Mouse (Mus musculus): ENCODE data around the gene Ptch2.

Ptch2 gene

GRCm38 (mm10) chr4:117095551-117096452 lies at the start of gene Ptch2:
Gene Ptch2 (plus strand): TSS chr4:117096075.
- peak; percentile 63 for DNase-seq

GRCm38 (mm10) chr4:117048836-117049235 lies 47.0 kb upstream of the Ptch2 start:
- DNase-seq: peak; percentile 57

- peak; percentile 15 for DNase-seq
These were observed 46.4 kb upstream of the Ptch2 start for GRCm38 (mm10) chr4:117049485-117049884.

- DNase-seq: no peak
These were observed 43.2 kb upstream of the Ptch2 start for GRCm38 (mm10) chr4:117052626-117053025.

GRCm38 (mm10) chr4:117053956-117054355 lies 41.9 kb upstream of the Ptch2 start:
- DNase-seq: no peak

DNA sequence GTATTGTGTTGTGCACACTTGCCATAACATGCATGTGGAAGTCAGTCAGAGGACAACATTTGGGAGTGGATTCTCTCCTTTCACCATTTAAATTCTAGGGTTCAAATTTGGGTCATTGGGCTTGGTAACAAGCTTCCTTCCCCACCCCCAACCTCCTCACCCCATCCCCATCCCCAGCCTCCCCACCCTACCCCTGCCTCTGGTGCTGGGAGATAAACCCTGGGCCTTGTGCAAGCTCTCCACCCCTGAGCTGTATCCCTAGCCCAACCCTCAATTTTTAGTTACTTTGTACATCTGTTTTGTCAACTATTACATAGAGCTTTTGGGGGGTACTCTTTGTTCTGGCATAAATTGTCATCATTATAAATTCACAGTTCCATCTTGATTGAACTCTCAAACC lies 39.8 kb upstream of the Ptch2 start:
- no peak for DNase-seq

GRCm38 (mm10) chr4:117056514-117056913 lies 39.4 kb upstream of the Ptch2 start:
- no peak for DNase-seq

GRCm38 (mm10) chr4:117058512-117058911 lies 37.4 kb upstream of the Ptch2 start:
- no peak for DNase-seq

DNA sequence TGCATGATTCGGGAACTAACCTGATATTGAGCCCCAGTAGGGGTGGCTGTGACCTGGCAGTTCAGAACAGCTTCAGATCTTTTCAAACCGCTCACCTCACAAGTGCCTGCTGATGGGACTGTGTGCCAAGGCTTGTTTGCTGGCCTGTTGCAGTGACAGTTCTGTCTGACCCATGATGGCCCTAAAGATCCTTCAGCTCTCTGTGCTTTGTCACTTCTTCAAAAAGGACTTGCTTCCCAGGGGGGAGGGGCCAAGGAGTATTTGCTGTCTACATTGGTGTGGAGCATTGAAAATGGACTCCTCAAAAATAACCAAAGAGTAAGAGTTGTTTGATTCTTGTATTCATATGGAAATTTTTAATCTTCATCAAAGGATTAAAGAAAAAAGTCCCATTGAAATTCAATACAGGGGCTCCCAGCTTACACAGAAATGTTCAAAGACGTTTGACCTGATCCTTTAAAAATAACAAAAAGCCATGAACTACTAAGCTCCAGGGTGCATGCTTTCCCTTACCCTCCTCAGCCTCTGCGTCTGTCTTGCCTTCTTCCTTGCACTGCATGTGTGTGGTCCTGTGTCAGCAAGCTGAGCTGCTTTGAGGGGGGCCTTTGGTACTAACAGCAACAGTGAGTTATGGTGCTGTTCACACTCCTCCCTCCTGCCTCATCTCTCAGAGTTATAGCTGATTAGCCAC lies 33.0 kb upstream of the Ptch2 start:
- no peak for DNase-seq

DNA sequence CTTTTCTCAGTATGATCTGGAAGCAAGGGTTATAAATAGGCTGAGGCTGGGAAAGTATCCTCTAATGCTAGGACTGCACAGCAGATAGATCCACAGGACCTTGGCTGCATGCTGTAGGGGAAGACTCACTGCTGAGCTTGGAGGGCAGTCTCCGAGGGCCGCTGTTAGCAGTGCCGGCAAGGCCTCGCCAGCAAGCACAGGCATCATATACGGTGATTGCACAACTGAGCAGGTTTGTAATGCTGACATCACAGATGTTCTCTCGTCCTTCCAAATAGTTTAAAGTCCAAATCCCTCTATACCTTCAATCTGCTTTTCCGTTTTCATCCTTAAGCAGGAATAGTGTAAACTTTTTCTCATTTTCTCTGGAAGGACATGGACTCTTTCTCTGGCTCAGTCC lies 27.8 kb upstream of the Ptch2 start:
- DNase-seq: no peak

DNA sequence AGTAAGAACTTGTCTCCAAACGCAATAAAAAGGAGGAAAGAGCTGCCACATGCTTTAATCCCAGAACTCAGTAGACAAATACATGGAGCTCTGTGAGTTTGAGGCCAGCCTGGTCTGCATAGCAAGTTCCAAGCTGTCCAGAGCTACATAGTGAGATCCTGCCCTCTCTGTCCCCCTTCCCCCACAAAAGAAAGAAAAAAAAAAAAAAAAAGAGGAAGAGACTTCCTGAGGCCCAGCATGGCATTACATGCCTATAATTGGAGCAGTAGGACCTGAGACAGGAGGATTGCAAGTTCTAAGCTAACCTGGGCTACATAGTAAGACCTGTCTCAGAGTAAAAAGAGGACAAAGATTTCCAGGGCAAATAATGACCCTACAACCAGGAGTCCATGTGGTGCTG lies 26.2 kb upstream of the Ptch2 start:
- DNase-seq: no peak

DNA sequence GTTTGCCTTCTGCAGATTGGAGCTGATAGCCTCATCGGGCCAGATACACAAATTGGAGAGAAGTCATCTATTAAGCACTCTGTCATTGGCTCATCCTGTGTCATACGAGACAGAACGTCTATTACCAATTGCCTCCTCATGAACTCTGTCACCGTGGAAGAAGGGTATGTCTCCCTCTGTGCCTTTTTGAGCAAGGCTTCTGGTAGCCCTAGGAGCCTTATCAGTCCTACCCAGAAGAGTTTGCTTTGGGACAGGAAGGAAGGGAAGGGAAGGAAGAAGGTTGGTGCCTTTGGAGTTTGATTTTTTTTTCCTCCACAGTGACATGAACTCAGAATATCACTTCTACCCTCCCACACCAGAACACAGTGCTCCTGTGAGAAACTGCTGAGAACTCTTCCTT lies 25.3 kb upstream of the Ptch2 start:
- no peak for DNase-seq

DNA sequence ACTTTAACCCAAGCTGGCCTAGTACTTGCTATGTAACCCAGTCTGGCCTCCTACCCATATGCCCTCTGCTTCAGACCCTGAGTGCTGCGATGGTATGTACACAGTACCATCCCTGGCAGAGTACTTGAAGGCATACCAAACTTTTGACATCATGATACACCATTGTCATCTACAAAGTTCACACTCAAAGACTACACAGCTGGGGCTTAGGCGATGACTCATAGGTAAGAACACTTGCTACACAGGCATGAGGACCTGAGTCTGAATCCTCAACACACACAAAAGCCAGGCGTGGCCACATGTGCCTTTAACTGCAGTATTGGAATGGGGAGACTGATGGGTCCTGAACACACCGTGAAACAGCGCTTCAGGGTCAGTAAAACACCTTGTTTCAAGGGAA lies 24.7 kb upstream of the Ptch2 start:
- no peak for DNase-seq

GRCm38 (mm10) chr4:117087948-117088640 lies 7.8 kb upstream of the Ptch2 start:
- DNase-seq: no peak

- DNase-seq: no peak
These were observed 5.3 kb upstream of the Ptch2 start for GRCm38 (mm10) chr4:117090586-117090985.

GRCm38 (mm10) chr4:117094626-117095361 lies 1.1 kb upstream of the Ptch2 start:
- no peak for DNase-seq

- no peak for DNase-seq
These were observed 791 bp downstream of the Ptch2 start for GRCm38 (mm10) chr4:117096666-117097065.

DNA sequence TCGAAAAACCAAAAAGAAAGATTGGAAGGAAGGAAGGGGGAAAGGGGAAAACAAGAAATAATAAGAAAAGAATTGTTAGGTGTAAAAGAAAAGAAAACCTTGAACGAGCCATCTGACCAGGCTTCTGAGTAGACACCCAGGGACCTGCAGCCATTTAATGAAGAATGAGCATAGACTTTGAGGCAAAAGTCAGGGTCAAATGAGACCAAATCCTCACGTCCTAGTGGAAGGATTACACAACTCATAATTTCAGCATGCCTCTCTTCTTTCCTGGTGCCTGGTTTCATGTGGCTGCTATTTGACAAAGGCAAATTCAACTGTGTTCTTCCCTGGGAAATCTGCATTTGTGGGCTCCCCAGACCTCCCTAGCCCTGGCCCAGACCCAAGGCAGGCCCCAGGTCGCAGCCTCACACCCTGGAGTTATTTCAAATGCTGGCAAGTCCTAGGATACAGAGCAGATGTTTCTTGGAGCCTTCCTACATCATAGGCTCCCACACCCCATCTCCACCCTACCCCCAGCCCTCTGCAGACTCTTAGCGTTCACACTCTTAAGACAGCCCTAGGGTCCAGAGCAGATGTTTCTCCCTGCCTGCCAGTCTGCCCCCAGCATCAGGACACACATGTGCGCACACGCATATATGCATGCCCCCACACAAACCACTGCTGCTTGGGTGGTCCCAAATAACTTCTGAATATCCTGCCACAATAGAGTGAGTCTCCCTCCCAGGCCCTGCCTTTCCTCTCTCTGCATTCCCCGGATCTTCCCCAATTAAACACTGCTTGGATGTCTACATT lies 2.3 kb downstream of the Ptch2 start:
- DNase-seq: no peak

DNA sequence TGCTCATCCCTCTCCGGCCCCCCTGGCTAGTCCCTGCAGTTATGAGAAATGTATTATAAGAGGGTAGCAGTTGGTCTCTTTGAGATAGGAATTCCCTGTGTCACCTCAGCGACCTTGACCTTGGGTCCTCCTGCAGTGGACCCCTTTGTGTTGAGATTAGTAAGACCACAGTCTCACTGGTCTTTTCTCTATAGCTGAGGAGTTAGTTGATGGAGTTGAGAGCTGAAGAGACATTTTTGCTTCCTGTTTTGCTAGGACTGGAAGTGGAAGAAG lies 2.8 kb downstream of the Ptch2 start:
- no peak for DNase-seq

DNA sequence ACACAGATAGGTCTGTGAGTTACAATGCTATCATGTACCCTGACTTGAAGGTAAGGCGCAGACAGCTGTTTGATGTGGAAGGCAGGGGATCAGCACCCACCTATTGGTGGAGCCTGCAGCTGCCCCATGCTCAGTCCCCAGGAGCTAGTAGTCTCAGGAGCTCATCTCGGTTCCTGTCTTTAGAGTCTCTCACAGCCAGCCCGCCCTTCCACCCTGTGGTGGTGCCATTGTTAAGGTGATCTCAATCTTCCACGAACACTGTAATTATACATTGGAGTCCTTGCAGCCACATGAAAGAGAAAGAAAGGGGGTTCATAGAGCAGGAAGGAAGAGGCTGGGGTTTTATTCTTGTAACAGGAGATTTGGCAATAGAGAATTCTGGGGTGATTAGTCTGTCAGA lies 4.2 kb downstream of the Ptch2 start:
- DNase-seq: no peak

DNA sequence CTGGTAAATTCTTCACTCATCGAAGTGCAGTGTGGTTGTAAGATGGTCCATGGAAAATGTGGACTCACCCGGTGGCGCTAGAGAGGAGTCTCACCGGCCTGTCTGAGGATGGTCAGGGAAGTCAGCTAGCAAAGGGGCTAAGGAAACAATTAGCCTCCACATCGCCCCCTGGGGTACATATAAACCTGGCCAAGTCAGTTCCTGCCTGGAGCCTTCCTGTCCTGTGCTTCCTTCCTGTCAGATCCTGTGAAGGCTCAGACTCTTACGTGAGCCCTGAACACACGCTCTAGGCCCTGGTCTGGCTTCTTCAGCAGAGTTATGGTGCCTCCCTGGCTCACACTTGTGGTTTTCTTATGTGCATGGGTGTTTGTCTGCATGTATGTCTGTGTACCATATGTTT lies 5.3 kb downstream of the Ptch2 start:
- peak; percentile 63 for DNase-seq

- no peak for DNase-seq
These were observed 8.8 kb downstream of the Ptch2 start for GRCm38 (mm10) chr4:117104672-117105071.
